Mouse (Mus musculus) testis, adult 2 months (tissue): ENCODE results near the gene Crim1. TPM values are rescaled to one million over a fixed set of nuclear protein-coding genes. Genes with fewer than 3 reads are reported as not detected.
"Not testable (repeated sequence)": the region's sequence is repeated elsewhere in the genome, so short reads cannot be mapped to it uniquely, and the experiment has no call there.

Experiments used
- H3K27ac ChIP-seq: fragments of 200-500 bp; 2 replicates; pipeline ENCODE4 v1.5.1; 2012; ENCODE audit warnings: low read depth, low read length; ENCODE audit not compliant: control insufficient read depth, insufficient read depth
- H3K27me3 ChIP-seq: fragments of 200-500 bp; 2 replicates; pipeline ENCODE4 v1.6.1; 2012; ENCODE audit warnings: mild to moderate bottlenecking, low read length, moderate library complexity; ENCODE audit not compliant: control insufficient read depth, insufficient read depth
- H3K36me3 ChIP-seq: fragments of 200-500 bp; 2 replicates; pipeline ENCODE4 v1.6.1; 2012; ENCODE audit warnings: mild to moderate bottlenecking, low read length; ENCODE audit not compliant: control insufficient read depth, insufficient read depth
- H3K4me1 ChIP-seq: fragments of 200-500 bp; 2 replicates; pipeline ENCODE4 v1.6.1; 2012; ENCODE audit warnings: low read length; ENCODE audit not compliant: control insufficient read depth, insufficient read depth
- H3K4me3 ChIP-seq: fragments of 200-500 bp; 2 replicates; pipeline ENCODE4 v1.5.1; 2012; ENCODE audit warnings: low read depth, mild to moderate bottlenecking, low read length, moderate library complexity, mixed read lengths; ENCODE audit not compliant: control insufficient read depth
- CTCF ChIP-seq: fragments of 200-500 bp; IDR thresholded peaks from 2 replicates; pipeline ENCODE4 v1.5.1; 2012; ENCODE audit warnings: low read depth, mild to moderate bottlenecking, inconsistent platforms, low read length, moderate library complexity; ENCODE audit not compliant: control insufficient read depth, insufficient read depth, insufficient replicate concordance
- POLR2A ChIP-seq: fragments of 200-500 bp; IDR thresholded peaks from 2 replicates; pipeline ENCODE4 v1.6.1; 2012; ENCODE audit warnings: low read depth, mild to moderate bottlenecking, inconsistent platforms, low read length, moderate library complexity; ENCODE audit not compliant: control insufficient read depth
- polyA plus RNA-seq: library from polyadenylated mRNA; depleted of rRNA; stranded (reverse); fragments of >200 nt; gene quantifications from 2 replicates; pipeline ENCODE4 v1.2.3, GENCODE M21; 2012

Gene Crim1
- polyA plus RNA-seq, 1 experiment = 3.5 TPM

GRCm38 (mm10) chr17:78250149-78250938, 50.3 kb downstream of the Crim1 start:
- H3K4me1 ChIP-seq = peaks cover 7% of the 10 kb centered on the region
- no peaks in the 10 kb centered on the region for H3K27me3 ChIP-seq
- TF ChIP-seq CTCF = no peak
- no peak for TF ChIP-seq POLR2A
- no peak overlapping the region for H3K4me3 ChIP-seq
- no peak overlapping the region for H3K27ac ChIP-seq
- H3K36me3 ChIP-seq = no peaks in the 10 kb centered on the region

DNA sequence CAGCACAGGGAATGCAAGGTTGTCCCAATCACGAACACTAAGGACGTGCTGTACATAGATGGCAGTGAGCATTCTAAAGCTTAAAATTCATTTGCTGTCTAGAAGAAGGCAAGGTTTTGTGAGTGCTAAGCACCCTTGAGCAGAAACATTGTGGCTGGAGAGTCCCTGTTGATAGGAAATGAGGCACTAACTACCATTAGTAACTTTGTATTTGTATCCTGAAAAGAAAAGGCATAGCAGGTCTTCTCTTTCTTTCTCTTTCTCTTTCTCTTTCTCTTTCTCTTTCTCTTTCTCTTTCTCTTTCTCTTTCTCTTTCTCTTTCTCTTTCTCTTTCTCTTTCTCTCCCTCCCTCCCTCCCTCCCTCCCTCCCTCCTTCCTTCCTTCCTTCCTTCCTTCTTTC, 53.5 kb downstream of the Crim1 start:
- H3K4me1 ChIP-seq = not testable (repeated sequence)

GRCm38 (mm10) chr17:78254256-78254655, 54.2 kb downstream of the Crim1 start:
- TF ChIP-seq POLR2A (no peak), CTCF (no peak)
- H3K27me3 ChIP-seq = no peaks in the 10 kb centered on the region
- H3K4me3 ChIP-seq = no peak overlapping the region
- H3K4me1 ChIP-seq = peaks cover 5% of the 10 kb centered on the region
- no peaks in the 10 kb centered on the region for H3K36me3 ChIP-seq
- no peak overlapping the region for H3K27ac ChIP-seq

More for the DNA sequence above, 53.5 kb downstream of the Crim1 start:
- not testable (repeated sequence) for H3K4me3 ChIP-seq, H3K27ac ChIP-seq, H3K36me3 ChIP-seq, H3K27me3 ChIP-seq

DNA sequence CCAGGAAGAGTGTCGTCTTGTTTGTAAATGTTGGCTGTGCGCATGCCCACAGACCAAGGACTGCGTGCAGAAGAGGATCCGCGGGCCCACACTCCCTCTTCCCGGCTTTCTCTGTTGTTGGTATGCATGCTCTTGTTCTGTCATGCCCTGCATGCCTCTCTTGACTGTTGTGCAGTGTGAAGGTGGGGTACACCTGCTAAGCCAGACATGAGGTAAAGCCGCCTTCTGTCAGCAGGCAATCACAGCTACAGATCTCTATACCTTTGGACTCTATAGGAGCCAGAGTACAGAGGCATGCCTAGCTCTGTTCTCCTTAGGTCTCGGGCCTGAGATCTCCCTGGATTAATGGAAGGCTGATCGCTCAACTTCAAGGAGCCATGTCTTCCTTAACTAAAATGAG, 55.7 kb downstream of the Crim1 start:
- H3K36me3 ChIP-seq = no peaks in the 10 kb centered on the region
- H3K27ac ChIP-seq = no peak overlapping the region
- no peaks in the 10 kb centered on the region for H3K27me3 ChIP-seq
- peaks cover 3% of the 10 kb centered on the region for H3K4me1 ChIP-seq
- H3K4me3 ChIP-seq = no peak overlapping the region
- TF ChIP-seq POLR2A = no peak
- TF ChIP-seq CTCF = no peak

DNA sequence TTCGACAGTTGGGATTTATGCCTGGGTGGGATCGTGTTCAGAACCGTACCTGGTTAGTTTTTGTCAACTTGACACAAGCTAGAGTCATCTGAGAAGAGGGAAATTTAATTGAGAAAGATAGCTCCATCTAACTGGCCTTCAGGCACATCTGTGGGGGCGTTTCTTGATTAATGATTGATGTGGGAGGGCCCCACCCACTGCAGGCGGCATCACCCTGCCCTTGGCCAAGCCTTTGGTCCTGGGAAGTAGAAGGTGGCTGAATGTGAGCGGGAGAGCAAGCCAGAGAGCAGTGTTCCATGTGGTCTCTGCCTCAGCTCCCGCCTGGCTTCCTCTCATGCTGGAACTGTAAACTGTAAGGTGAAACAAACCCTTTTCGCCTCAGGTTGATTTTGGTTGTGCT, 56.5 kb downstream of the Crim1 start:
- peaks cover 3% of the 10 kb centered on the region for H3K4me1 ChIP-seq
- TF ChIP-seq POLR2A (no peak), CTCF (no peak)
- H3K27me3 ChIP-seq = no peaks in the 10 kb centered on the region
- no peak overlapping the region for H3K27ac ChIP-seq
- H3K36me3 ChIP-seq = no peaks in the 10 kb centered on the region
- H3K4me3 ChIP-seq = no peak overlapping the region

- Histone ChIP-seq H3K4me3 (no peak overlapping the region), H3K36me3 (no peaks in the 10 kb centered on the region), H3K27me3 (no peaks in the 10 kb centered on the region), H3K27ac (no peak overlapping the region), H3K4me1 (no peaks in the 10 kb centered on the region)
- TF ChIP-seq CTCF = no peak
- no peak for TF ChIP-seq POLR2A
Measured at GRCm38 (mm10) chr17:78261684-78262083, 61.6 kb downstream of the Crim1 start.

DNA sequence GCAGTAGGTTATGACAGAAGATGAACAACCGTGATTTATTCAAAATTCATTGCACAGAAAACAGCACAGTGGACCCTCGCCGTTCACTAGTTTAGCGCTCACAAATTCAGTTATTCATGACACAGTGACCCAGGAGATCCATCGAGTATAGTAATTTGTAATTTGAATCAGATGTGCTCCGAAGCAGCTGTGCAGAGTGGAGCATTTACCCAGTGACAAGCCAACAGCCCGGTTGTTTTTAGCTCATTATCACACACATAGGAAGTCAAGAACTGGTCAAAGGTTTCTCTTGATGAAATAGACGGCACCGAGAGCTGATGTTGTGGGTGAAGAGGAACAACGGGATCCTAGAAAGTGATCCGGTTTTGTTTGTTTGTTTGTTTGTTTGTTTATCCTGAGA, 64.1 kb downstream of the Crim1 start:
- Histone ChIP-seq H3K27ac (no peak overlapping the region), H3K4me3 (no peak overlapping the region), H3K27me3 (no peaks in the 10 kb centered on the region), H3K36me3 (no peaks in the 10 kb centered on the region), H3K4me1 (no peaks in the 10 kb centered on the region)
- TF ChIP-seq POLR2A (no peak), CTCF (no peak)
